Mouse (Mus musculus): ENCODE measurements around the gene Zfp28. TPM values are rescaled to one million over a fixed set of nuclear protein-coding genes. Genes with fewer than 3 reads are reported as not detected.
A peak's percentile ranks its signal among the peaks of the same experiment; 100 is the strongest.

Gene Zfp28
- polyA plus RNA-seq, 1 experiment: 1.4 TPM

- Histone ChIP-seq H3K4me3 (ENCODE audit: control insufficient read depth, insufficient read depth, low read length) (no peak overlapping the region), H3K27ac (ENCODE audit: control insufficient read depth, insufficient read depth, low read length) (no peak overlapping the region), H3K27me3 (ENCODE audit: control insufficient read depth, insufficient read depth, low read length) (no peaks in the 10 kb centered on the region), H3K36me3 (ENCODE audit: control insufficient read depth, insufficient read depth, low read length) (no peaks in the 10 kb centered on the region), H3K4me1 (replicated peaks; ENCODE audit: control insufficient read depth, insufficient read depth, low read length) (no peaks in the 10 kb centered on the region)
- WGBS: 84% methylated on average over 5 of the region's 5 CpGs
- TF ChIP-seq POLR2A (IDR thresholded peaks at IDR 0.05; ENCODE audit: control insufficient read depth, extremely low read depth, insufficient read depth, low read length, poor library complexity) (no peak), CTCF (IDR thresholded peaks at IDR 0.05; ENCODE audit: borderline replicate concordance, control insufficient read depth, extremely low read depth, insufficient read depth, low read length, poor library complexity) (no peak)
- no peak for DNase-seq
Observed at GRCm38 (mm10) chr7:6389449-6389848, 6.4 kb downstream of the Zfp28 start.

GRCm38 (mm10) chr7:6397996-6398975, 15.2 kb downstream of the Zfp28 start, which contains the start of gene Smim17:
Gene Smim17 (plus strand): TSS chr7:6398715.
- Histone ChIP-seq H3K36me3 (ENCODE audit: control insufficient read depth, insufficient read depth, low read length) (no peaks in the 10 kb centered on the region), H3K4me1 (replicated peaks; ENCODE audit: control insufficient read depth, insufficient read depth, low read length) (peaks cover 4% of the 10 kb centered on the region), H3K4me3 (ENCODE audit: control insufficient read depth, insufficient read depth, low read length) (peak within 1 kb of the TSS; percentile 92), H3K27ac (ENCODE audit: control insufficient read depth, insufficient read depth, low read length) (no peak within 1 kb of the TSS; the same call in 1 of the 2 replicates), H3K27me3 (ENCODE audit: control insufficient read depth, insufficient read depth, low read length) (no peaks in the 10 kb centered on the region)
- DNase-seq: peak; percentile 57
- no peak for TF ChIP-seq POLR2A (IDR thresholded peaks at IDR 0.05; ENCODE audit: control insufficient read depth, extremely low read depth, insufficient read depth, low read length, poor library complexity)
- TF ChIP-seq CTCF (IDR thresholded peaks at IDR 0.05; ENCODE audit: borderline replicate concordance, control insufficient read depth, extremely low read depth, insufficient read depth, low read length, poor library complexity): no peak
- WGBS: 33% methylated on average over 25 of the region's 25 CpGs

- no peak within 1 kb of the TSS for H3K4me3 ChIP-seq (ENCODE audit: control insufficient read depth, insufficient read depth, low read length)
- WGBS: 4% methylated on average over 17 of the region's 17 CpGs
- peak; percentile 61 for DNase-seq
- H3K4me1 ChIP-seq (replicated peaks; ENCODE audit: control insufficient read depth, insufficient read depth, low read length): no peaks in the 10 kb centered on the region
- no peak for TF ChIP-seq POLR2A (IDR thresholded peaks at IDR 0.05; ENCODE audit: control insufficient read depth, extremely low read depth, insufficient read depth, low read length, poor library complexity)
- TF ChIP-seq CTCF (IDR thresholded peaks at IDR 0.05; ENCODE audit: borderline replicate concordance, control insufficient read depth, extremely low read depth, insufficient read depth, low read length, poor library complexity): no peak
- no peaks in the 10 kb centered on the region for H3K36me3 ChIP-seq (ENCODE audit: control insufficient read depth, insufficient read depth, low read length)
- no peak within 1 kb of the TSS for H3K27ac ChIP-seq (ENCODE audit: control insufficient read depth, insufficient read depth, low read length)
- no peaks in the 10 kb centered on the region for H3K27me3 ChIP-seq (ENCODE audit: control insufficient read depth, insufficient read depth, low read length)
Observed at GRCm38 (mm10) chr7:6410043-6410442, 26.9 kb downstream of the Zfp28 start, which contains the start of gene Gm20715. Gene Gm20715 (plus strand): TSS chr7:6410277.

GRCm38 (mm10) chr7:6414626-6415441, 31.7 kb downstream of the Zfp28 start:
- WGBS: 9% methylated on average over 21 of the region's 22 CpGs
- no peak for TF ChIP-seq POLR2A (IDR thresholded peaks at IDR 0.05; ENCODE audit: control insufficient read depth, extremely low read depth, insufficient read depth, low read length, poor library complexity)
- TF ChIP-seq CTCF (IDR thresholded peaks at IDR 0.05; ENCODE audit: borderline replicate concordance, control insufficient read depth, extremely low read depth, insufficient read depth, low read length, poor library complexity): no peak
- no peak for DNase-seq
- H3K4me1 ChIP-seq (replicated peaks; ENCODE audit: control insufficient read depth, insufficient read depth, low read length): no peaks in the 10 kb centered on the region
- no peaks in the 10 kb centered on the region for H3K27me3 ChIP-seq (ENCODE audit: control insufficient read depth, insufficient read depth, low read length)
- H3K27ac ChIP-seq (ENCODE audit: control insufficient read depth, insufficient read depth, low read length): no peak overlapping the region
- H3K4me3 ChIP-seq (ENCODE audit: control insufficient read depth, insufficient read depth, low read length): no peak overlapping the region
- no peaks in the 10 kb centered on the region for H3K36me3 ChIP-seq (ENCODE audit: control insufficient read depth, insufficient read depth, low read length)

GRCm38 (mm10) chr7:6415442-6415787, 32.3 kb downstream of the Zfp28 start:
- Histone ChIP-seq H3K36me3 (ENCODE audit: control insufficient read depth, insufficient read depth, low read length) (no peaks in the 10 kb centered on the region), H3K4me3 (ENCODE audit: control insufficient read depth, insufficient read depth, low read length) (no peak overlapping the region), H3K27ac (ENCODE audit: control insufficient read depth, insufficient read depth, low read length) (no peak overlapping the region), H3K4me1 (replicated peaks; ENCODE audit: control insufficient read depth, insufficient read depth, low read length) (no peaks in the 10 kb centered on the region), H3K27me3 (ENCODE audit: control insufficient read depth, insufficient read depth, low read length) (no peaks in the 10 kb centered on the region)
- no peak for DNase-seq
- 27% methylated on average over 8 of the region's 8 CpGs for WGBS
- TF ChIP-seq CTCF (IDR thresholded peaks at IDR 0.05; ENCODE audit: borderline replicate concordance, control insufficient read depth, extremely low read depth, insufficient read depth, low read length, poor library complexity): no peak
- no peak for TF ChIP-seq POLR2A (IDR thresholded peaks at IDR 0.05; ENCODE audit: control insufficient read depth, extremely low read depth, insufficient read depth, low read length, poor library complexity)

GRCm38 (mm10) chr7:6419894-6420293, 36.8 kb downstream of the Zfp28 start:
- no peaks in the 10 kb centered on the region for H3K4me1 ChIP-seq (replicated peaks; ENCODE audit: control insufficient read depth, insufficient read depth, low read length)
- H3K27ac ChIP-seq (ENCODE audit: control insufficient read depth, insufficient read depth, low read length): no peak overlapping the region

More at GRCm38 (mm10) chr7:6419894-6420293, 36.8 kb downstream of the Zfp28 start:
- no peaks in the 10 kb centered on the region for H3K27me3 ChIP-seq (ENCODE audit: control insufficient read depth, insufficient read depth, low read length)
- TF ChIP-seq CTCF (IDR thresholded peaks at IDR 0.05; ENCODE audit: borderline replicate concordance, control insufficient read depth, extremely low read depth, insufficient read depth, low read length, poor library complexity) (no peak), POLR2A (IDR thresholded peaks at IDR 0.05; ENCODE audit: control insufficient read depth, extremely low read depth, insufficient read depth, low read length, poor library complexity) (no peak)
- 85% methylated on average over 6 of the region's 6 CpGs for WGBS
- H3K4me3 ChIP-seq (ENCODE audit: control insufficient read depth, insufficient read depth, low read length): no peak overlapping the region
- H3K36me3 ChIP-seq (ENCODE audit: control insufficient read depth, insufficient read depth, low read length): no peaks in the 10 kb centered on the region
- no peak for DNase-seq

Data from thymus, adult 2 months (tissue).